Mouse (Mus musculus): ENCODE measurements around the gene Gm10271.

Gene Gm10271

GRCm38 (mm10) chr10:116972509-116972908 is at the start of gene Gm10271:
TSS of gene Gm10271 (minus strand) at chr10:116972609.
- no peak for DNase-seq (ENCODE audit: low read depth, low spot score)

- DNase-seq (ENCODE audit: low read depth, low spot score) = peak; percentile 84
Observed at GRCm38 (mm10) chr10:117021020-117021754, 48.8 kb upstream of the Gm10271 start.

- peak; percentile 32 for DNase-seq (ENCODE audit: low read depth, low spot score)
Observed at GRCm38 (mm10) chr10:117018281-117018840, 46.0 kb upstream of the Gm10271 start.

- no peak for DNase-seq (ENCODE audit: low read depth, low spot score)
Observed at GRCm38 (mm10) chr10:117014565-117014964, 42.2 kb upstream of the Gm10271 start.

- no peak for DNase-seq (ENCODE audit: low read depth, low spot score)
Observed at GRCm38 (mm10) chr10:117013689-117014390, 41.4 kb upstream of the Gm10271 start.

GRCm38 (mm10) chr10:117011047-117011446 is 38.6 kb upstream of the Gm10271 start:
- no peak for DNase-seq (ENCODE audit: low read depth, low spot score)

GRCm38 (mm10) chr10:117009691-117010090 is 37.3 kb upstream of the Gm10271 start:
- no peak for DNase-seq (ENCODE audit: low read depth, low spot score)

- DNase-seq (ENCODE audit: low read depth, low spot score) = no peak
Observed at GRCm38 (mm10) chr10:117005707-117006464, 33.5 kb upstream of the Gm10271 start.

GRCm38 (mm10) chr10:117004695-117005094 is 32.3 kb upstream of the Gm10271 start:
- no peak for DNase-seq (ENCODE audit: low read depth, low spot score)

- DNase-seq (ENCODE audit: low read depth, low spot score) = peak; percentile 13
Observed at GRCm38 (mm10) chr10:117000975-117001374, 28.6 kb upstream of the Gm10271 start.

GRCm38 (mm10) chr10:116998716-116999455 is 26.5 kb upstream of the Gm10271 start:
- peak; percentile 53 for DNase-seq (ENCODE audit: low read depth, low spot score)

- peak; percentile 81 for DNase-seq (ENCODE audit: low read depth, low spot score)
Observed at GRCm38 (mm10) chr10:116996236-116996600, 23.8 kb upstream of the Gm10271 start.

- no peak for DNase-seq (ENCODE audit: low read depth, low spot score)
Observed at GRCm38 (mm10) chr10:116995584-116996235, 23.3 kb upstream of the Gm10271 start.

GRCm38 (mm10) chr10:116995162-116995561 is 22.8 kb upstream of the Gm10271 start:
- no peak for DNase-seq (ENCODE audit: low read depth, low spot score)

GRCm38 (mm10) chr10:116993971-116994370 is 21.6 kb upstream of the Gm10271 start:
- DNase-seq (ENCODE audit: low read depth, low spot score) = no peak

- DNase-seq (ENCODE audit: low read depth, low spot score) = peak; percentile 21
Observed at GRCm38 (mm10) chr10:116986264-116987082, 14.1 kb upstream of the Gm10271 start, which contains the start of gene Best3. TSS of gene Best3 (plus strand) at chr10:116986314.

GRCm38 (mm10) chr10:116984836-116985235 is 12.4 kb upstream of the Gm10271 start:
- DNase-seq (ENCODE audit: low read depth, low spot score) = no peak

- no peak for DNase-seq (ENCODE audit: low read depth, low spot score)
Observed at GRCm38 (mm10) chr10:116982526-116982925, 10.1 kb upstream of the Gm10271 start.

- DNase-seq (ENCODE audit: low read depth, low spot score) = no peak
Observed at GRCm38 (mm10) chr10:116980888-116981287, 8.5 kb upstream of the Gm10271 start.

GRCm38 (mm10) chr10:116980273-116980672 is 7.9 kb upstream of the Gm10271 start:
- DNase-seq (ENCODE audit: low read depth, low spot score) = no peak

All from skeletal muscle tissue, adult 2 months (tissue).